Mouse (Mus musculus) hindbrain, embryonic 14.5 days (tissue): ENCODE measurements around the gene Bcl10. TPM values are rescaled to one million over a fixed set of nuclear protein-coding genes. Genes with fewer than 3 reads are reported as not detected.

Source experiments
- ATAC-seq: fragments of 200-750 bp; cut with Nextera tagmentation; 2 replicates; pipeline ENCODE4 v1.8.0; 2017; ENCODE audit warnings: moderate number of reproducible peaks, mild to moderate bottlenecking, moderate TSS enrichment, moderate library complexity; ENCODE audit not compliant: low FRiP score
- DNase-seq: peaks from one replicate; pipeline ENCODE4 v3.0.0-alpha.2; 2015; ENCODE audit warnings: low spot score
- H3K27ac ChIP-seq: fragments of 300-500 bp; sonication (generic); 2 replicates; pipeline ENCODE4 v1.5.1; 2014; ENCODE audit warnings: mild to moderate bottlenecking, moderate library complexity
- H3K27me3 ChIP-seq: fragments of 300-500 bp; sonication (generic); 2 replicates; pipeline ENCODE4 v1.6.1; 2014; ENCODE audit warnings: mild to moderate bottlenecking, low read length, mixed read lengths; ENCODE audit not compliant: control insufficient read depth, insufficient read depth
- H3K36me3 ChIP-seq: fragments of 300-500 bp; sonication (generic); replicated peaks from 2 replicates; pipeline ENCODE4 v1.6.1; 2014; ENCODE audit not compliant: control insufficient read depth, insufficient read depth
- H3K4me1 ChIP-seq: fragments of 300-500 bp; sonication (generic); replicated peaks from 2 replicates; pipeline ENCODE4 v1.6.1; 2014; ENCODE audit warnings: antibody characterized with exemption, low read length, mixed read lengths; ENCODE audit not compliant: control insufficient read depth, insufficient read depth
- H3K4me2 ChIP-seq: fragments of 300-500 bp; sonication (generic); replicated peaks from 2 replicates; pipeline ENCODE4 v1.6.1; 2014; ENCODE audit warnings: mild to moderate bottlenecking, moderate library complexity
- H3K4me3 ChIP-seq: fragments of 300-500 bp; sonication (generic); replicated peaks from 2 replicates; pipeline ENCODE4 v1.5.1; 2014; ENCODE audit warnings: mild to moderate bottlenecking, low read length
- H3K9ac ChIP-seq: fragments of 300-500 bp; sonication (generic); 2 replicates; pipeline ENCODE4 v1.6.1; 2014
- H3K9me3 ChIP-seq: fragments of 300-500 bp; sonication (generic); 2 replicates; pipeline ENCODE4 v1.6.1; 2016; ENCODE audit warnings: low read length; ENCODE audit not compliant: control insufficient read depth
- WGBS: fragments of 180-500 bp; shearing (Covaris S2); extraction: QIAGEN DNeasy Blood & Tissue Kit; methylation state at CpG from one replicate; pipeline ENCODE4 v1.1.7; 2014; 5-methylcytosine and 5-hydroxymethylcytosine counted together
- polyA plus RNA-seq: library from polyadenylated mRNA; unstranded; fragments of >200 nt; fragmentation: Nextera tagmentation; extraction: Ambion mirVana; gene quantifications from 2 replicates; pipeline ENCODE4 v1.2.1, GENCODE M21; 2014

Bcl10 gene
- polyA plus RNA-seq, 1 experiment from 2014 or later = 37.9 TPM

- 5% methylated on average over 39 of the region's 39 CpGs for WGBS
- Histone ChIP-seq H3K4me2 (peak overlapping the region; percentile 78), H3K36me3 (peaks cover 4% of the 10 kb centered on the region; the same call in 1 of the 2 replicates), H3K27ac (peak overlapping the region; percentile 80), H3K4me3 (peak overlapping the region; percentile 86), H3K9me3 (no peaks in the 10 kb centered on the region), H3K27me3 (no peaks in the 10 kb centered on the region), H3K9ac (peak overlapping the region; percentile 93), H3K4me1 (peaks cover 14% of the 10 kb centered on the region)
- no peak; the same call in 1 of the 2 replicates for ATAC-seq
- DNase-seq = no peak
Measured at GRCm38 (mm10) chr3:145924649-145925337, 2.2 kb downstream of the Bcl10 start.

- ATAC-seq = no peak
- no peaks in the 10 kb centered on the region for H3K9me3 ChIP-seq
- peak overlapping the region; percentile 86 for H3K4me3 ChIP-seq
- DNase-seq = no peak
- peaks cover 8% of the 10 kb centered on the region for H3K36me3 ChIP-seq
- peak overlapping the region; percentile 78 for H3K4me2 ChIP-seq
- no peaks in the 10 kb centered on the region for H3K27me3 ChIP-seq
- H3K4me1 ChIP-seq = peaks cover 14% of the 10 kb centered on the region
- H3K27ac ChIP-seq = no peak overlapping the region
- 74% methylated on average over 5 of the region's 5 CpGs for WGBS
- H3K9ac ChIP-seq = peak overlapping the region; percentile 93; the same call in 1 of the 2 replicates
Measured at GRCm38 (mm10) chr3:145925506-145925905, 2.9 kb downstream of the Bcl10 start.

DNA sequence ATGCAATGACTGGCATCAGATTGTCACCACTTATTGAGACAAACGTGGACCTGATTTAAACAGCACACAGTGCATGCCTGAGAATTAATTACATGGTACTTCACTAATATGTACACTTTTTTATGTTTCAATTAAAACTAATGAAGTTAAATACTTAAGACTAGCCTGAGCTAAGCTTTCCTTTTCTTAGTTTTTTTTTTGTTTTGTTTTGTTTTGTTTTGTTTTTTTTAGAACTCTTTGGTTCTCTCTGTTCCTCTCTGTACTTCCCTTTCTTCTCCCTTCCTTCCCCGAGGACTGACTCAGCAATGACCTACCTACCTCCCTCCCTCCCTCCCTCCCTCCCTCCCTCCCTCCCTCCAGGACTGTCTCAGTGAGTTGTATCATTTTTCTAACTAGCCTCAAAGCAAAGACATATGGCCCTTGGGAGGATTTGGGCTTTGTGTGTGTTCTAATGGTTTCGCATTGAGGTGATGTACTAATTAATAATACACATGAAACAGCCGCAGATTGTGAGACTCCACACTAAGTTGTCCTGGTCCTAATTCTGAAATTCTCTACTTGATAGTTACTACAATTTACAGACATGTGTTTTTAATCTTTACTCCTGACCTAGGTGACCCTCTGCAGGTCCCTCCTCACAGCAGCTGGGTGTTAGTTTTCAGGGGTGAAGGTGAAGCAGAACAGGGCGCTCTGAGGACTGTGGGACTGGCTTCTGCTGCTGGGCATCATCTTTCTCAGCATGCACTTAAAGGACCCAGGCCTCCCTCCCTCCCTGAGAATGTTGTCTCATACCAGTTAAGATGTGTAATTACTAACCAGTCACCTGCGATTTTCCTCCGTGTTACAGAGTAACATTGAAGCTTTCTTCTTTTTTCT is 7.2 kb downstream of the Bcl10 start:
- H3K4me1 ChIP-seq = peaks cover 12% of the 10 kb centered on the region
- no peak overlapping the region for H3K9ac ChIP-seq
- WGBS = 76% methylated on average over 7 of the region's 7 CpGs
- no peaks in the 10 kb centered on the region for H3K9me3 ChIP-seq
- DNase-seq (no peak), ATAC-seq (no peak)
- no peak overlapping the region for H3K27ac ChIP-seq
- no peak overlapping the region for H3K4me2 ChIP-seq
- peaks cover 42% of the 10 kb centered on the region for H3K36me3 ChIP-seq
- no peak overlapping the region for H3K4me3 ChIP-seq
- no peaks in the 10 kb centered on the region for H3K27me3 ChIP-seq

- H3K4me1 ChIP-seq = peaks cover 8% of the 10 kb centered on the region
- H3K9me3 ChIP-seq = no peaks in the 10 kb centered on the region
- WGBS = 89% methylated on average over 9 of the region's 9 CpGs
- no peak overlapping the region for H3K27ac ChIP-seq
- no peaks in the 10 kb centered on the region for H3K27me3 ChIP-seq
- H3K9ac ChIP-seq = no peak overlapping the region
- no peak for DNase-seq
- no peak for ATAC-seq
- H3K36me3 ChIP-seq = peaks cover 39% of the 10 kb centered on the region
- no peak overlapping the region for H3K4me3 ChIP-seq
- no peak overlapping the region for H3K4me2 ChIP-seq
Measured at GRCm38 (mm10) chr3:145933845-145934244, 11.2 kb downstream of the Bcl10 start.

- Histone ChIP-seq H3K9ac (peak within 1 kb of the TSS; percentile 89), H3K4me2 (peak within 1 kb of the TSS; percentile 66), H3K4me1 (peaks cover 21% of the 10 kb centered on the region), H3K27ac (peak within 1 kb of the TSS; percentile 86), H3K27me3 (no peaks in the 10 kb centered on the region), H3K9me3 (no peaks in the 10 kb centered on the region), H3K36me3 (peaks cover 36% of the 10 kb centered on the region), H3K4me3 (peak within 1 kb of the TSS; percentile 97)
- peak; percentile 95 for ATAC-seq
- peak; percentile 98 for DNase-seq
- 2% methylated on average over 54 of the region's 70 CpGs for WGBS
Measured at GRCm38 (mm10) chr3:145937505-145938404, 15.2 kb downstream of the Bcl10 start, which contains the start of gene 2410004B18Rik. Gene 2410004B18Rik (plus strand): TSS chr3:145938014.

DNA sequence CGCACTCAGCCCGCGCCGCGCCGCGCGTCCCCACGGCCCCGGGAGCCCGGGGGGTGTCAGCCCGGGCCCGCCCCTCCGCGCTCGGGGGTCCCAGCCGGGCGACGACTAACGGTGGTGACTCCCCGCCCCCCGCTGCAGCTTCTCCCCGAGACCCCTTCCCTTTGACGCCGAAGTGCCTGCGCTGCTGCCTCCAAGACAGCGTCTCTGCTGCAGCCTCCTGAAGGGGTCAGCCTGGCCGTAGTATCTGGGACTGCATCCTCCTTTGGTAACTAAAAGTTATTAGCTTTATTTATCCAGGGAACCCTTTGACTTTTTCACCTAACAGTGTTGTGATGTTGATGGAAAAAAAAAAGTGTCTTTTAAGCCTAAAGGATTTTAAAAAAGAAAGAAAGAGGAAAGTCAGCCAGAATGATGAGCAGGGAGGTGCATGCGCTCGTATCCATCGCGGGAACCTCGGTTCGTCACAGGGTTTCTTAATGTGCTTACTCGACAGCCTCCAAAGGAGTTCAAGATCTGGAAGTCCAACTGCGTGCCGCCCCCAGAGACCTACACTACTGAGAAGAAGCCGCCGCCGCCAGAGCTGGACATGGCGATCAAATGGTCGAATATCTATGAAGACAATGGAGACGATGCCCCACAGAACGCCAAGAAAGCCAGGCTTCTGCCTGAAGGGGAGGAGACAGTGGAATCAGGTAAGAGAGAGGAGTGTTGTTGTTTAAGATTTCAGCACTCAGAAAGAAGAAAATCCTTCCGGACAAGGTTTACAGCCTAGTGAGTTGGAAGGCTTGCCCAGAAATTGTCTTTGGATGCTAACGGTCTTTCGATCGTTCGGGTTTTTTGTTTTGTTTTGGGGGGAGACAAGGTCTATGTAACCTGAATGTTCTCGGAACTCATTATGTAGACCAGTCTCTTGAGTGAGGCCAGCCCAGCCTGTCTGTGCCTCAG is 16.1 kb downstream of the Bcl10 start:
- no peak; the same call in 1 of the 2 replicates for ATAC-seq
- H3K4me2 ChIP-seq = peak overlapping the region; percentile 66
- no peaks in the 10 kb centered on the region for H3K9me3 ChIP-seq
- H3K36me3 ChIP-seq = peaks cover 29% of the 10 kb centered on the region
- peak overlapping the region; percentile 86 for H3K27ac ChIP-seq
- peak overlapping the region; percentile 97 for H3K4me3 ChIP-seq
- H3K27me3 ChIP-seq = no peaks in the 10 kb centered on the region
- 17% methylated on average over 47 of the region's 50 CpGs for WGBS
- peak overlapping the region; percentile 89 for H3K9ac ChIP-seq
- peaks cover 21% of the 10 kb centered on the region for H3K4me1 ChIP-seq
- DNase-seq = no peak

DNA sequence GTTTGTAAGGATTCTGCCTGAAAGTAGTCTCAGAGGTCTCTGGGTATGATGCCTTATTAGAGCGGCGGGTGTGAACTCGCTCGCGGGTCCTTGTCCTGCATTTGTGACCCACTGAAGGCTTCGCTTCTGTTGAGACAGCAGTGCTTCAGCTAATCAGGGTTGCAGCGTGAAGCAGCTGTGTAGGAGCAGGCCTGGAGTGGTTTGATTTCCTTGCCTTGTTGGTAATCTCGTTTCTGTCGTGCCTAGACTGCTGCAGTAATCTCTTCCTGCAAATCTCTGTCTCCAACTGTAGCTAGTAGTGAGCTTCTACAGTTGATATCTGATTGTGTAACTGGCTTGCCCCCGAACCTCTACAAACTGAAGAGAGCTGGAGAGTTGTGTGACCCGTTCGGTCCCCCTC is 16.8 kb downstream of the Bcl10 start:
- Histone ChIP-seq H3K9ac (peak overlapping the region; percentile 89), H3K9me3 (no peaks in the 10 kb centered on the region), H3K27me3 (no peaks in the 10 kb centered on the region), H3K4me3 (peak overlapping the region; percentile 97; the same call in 1 of the 2 replicates), H3K4me1 (peaks cover 21% of the 10 kb centered on the region), H3K36me3 (peaks cover 30% of the 10 kb centered on the region), H3K4me2 (peak overlapping the region; percentile 66), H3K27ac (no peak overlapping the region)
- DNase-seq = no peak
- WGBS = 90% methylated on average over 12 of the region's 12 CpGs
- no peak for ATAC-seq

DNA sequence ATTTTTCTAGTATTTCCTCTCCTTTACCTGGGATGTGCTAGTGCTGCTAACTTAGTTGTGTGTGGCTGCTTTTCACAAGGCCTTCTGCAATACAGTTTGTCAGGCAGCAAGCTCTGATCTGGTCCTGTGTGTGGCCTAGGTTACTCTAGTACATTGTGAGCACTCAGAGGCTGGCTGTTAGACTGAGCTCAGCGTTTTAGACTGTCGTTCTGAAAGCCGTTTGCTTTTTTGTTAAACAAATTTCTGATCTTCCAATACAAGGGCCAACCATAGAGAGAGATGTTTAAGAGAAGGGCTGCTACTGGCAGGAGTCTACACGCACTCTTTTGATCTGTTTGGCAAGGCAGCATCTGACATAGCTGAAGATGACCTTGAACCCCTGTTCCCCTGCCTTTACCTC is 17.4 kb downstream of the Bcl10 start:
- no peaks in the 10 kb centered on the region for H3K27me3 ChIP-seq
- DNase-seq (no peak), ATAC-seq (no peak)
- H3K4me3 ChIP-seq = no peak overlapping the region
- peak overlapping the region; percentile 17; the same call in 1 of the 2 replicates for H3K9ac ChIP-seq
- peaks cover 21% of the 10 kb centered on the region for H3K4me1 ChIP-seq
- H3K4me2 ChIP-seq = peak overlapping the region; percentile 66
- H3K36me3 ChIP-seq = peaks cover 31% of the 10 kb centered on the region
- no peak overlapping the region for H3K27ac ChIP-seq
- 85% methylated on average over 4 of the region's 4 CpGs for WGBS
- no peaks in the 10 kb centered on the region for H3K9me3 ChIP-seq
